Mouse (Mus musculus) left cerebral cortex, adult 9 months (tissue): ENCODE results near the gene Chst11.
A peak's percentile ranks its signal among the peaks of the same experiment; 100 is the strongest.

Experiments used
- DNase-seq, 2 experiments: peaks; one replicate each; pipeline ENCODE4 v3.0.0; 2022; ENCODE audit warnings: low spot score in 2 of 2

The Chst11 gene

GRCm38 (mm10) chr10:83169554-83169953, 184.3 kb downstream of the Chst11 start:
- no peak for DNase-seq

- DNase-seq: no peak
Observed at GRCm38 (mm10) chr10:83178151-83178550, 192.9 kb downstream of the Chst11 start.

GRCm38 (mm10) chr10:83178661-83179060, 193.4 kb downstream of the Chst11 start:
- no peak for DNase-seq

- peak in 1 of 2 experiments; percentile 26 for DNase-seq
Observed at GRCm38 (mm10) chr10:83181831-83182572, 196.7 kb downstream of the Chst11 start.

GRCm38 (mm10) chr10:83182573-83182960, 197.3 kb downstream of the Chst11 start:
- peak in 1 of 2 experiments; percentile 84 for DNase-seq

GRCm38 (mm10) chr10:83183634-83184479, 198.6 kb downstream of the Chst11 start:
- DNase-seq: no peak

- DNase-seq: no peak
Observed at GRCm38 (mm10) chr10:83184480-83185069, 199.3 kb downstream of the Chst11 start.

GRCm38 (mm10) chr10:83185121-83185520, 199.8 kb downstream of the Chst11 start:
- no peak for DNase-seq

- DNase-seq: no peak
Observed at GRCm38 (mm10) chr10:83186167-83186566, 200.9 kb downstream of the Chst11 start.

GRCm38 (mm10) chr10:83186984-83187383, 201.7 kb downstream of the Chst11 start:
- no peak for DNase-seq

GRCm38 (mm10) chr10:83189071-83189470, 203.8 kb downstream of the Chst11 start:
- DNase-seq: no peak

GRCm38 (mm10) chr10:83191476-83191875, 206.2 kb downstream of the Chst11 start:
- no peak for DNase-seq

GRCm38 (mm10) chr10:83191982-83192381, 206.7 kb downstream of the Chst11 start:
- DNase-seq: no peak

- DNase-seq: peak in 1 of 2 experiments; percentile 88
Observed at GRCm38 (mm10) chr10:83197690-83198336, 212.5 kb downstream of the Chst11 start.

GRCm38 (mm10) chr10:83198692-83199091, 213.4 kb downstream of the Chst11 start:
- DNase-seq: no peak

- no peak for DNase-seq
Observed at GRCm38 (mm10) chr10:83199290-83199689, 214.0 kb downstream of the Chst11 start.

- no peak for DNase-seq
Observed at GRCm38 (mm10) chr10:83201525-83201924, 216.2 kb downstream of the Chst11 start.

- DNase-seq: no peak
Observed at GRCm38 (mm10) chr10:83202906-83203702, 217.8 kb downstream of the Chst11 start.

- no peak for DNase-seq
Observed at GRCm38 (mm10) chr10:83208436-83208835, 223.1 kb downstream of the Chst11 start.

GRCm38 (mm10) chr10:83209388-83209787, 224.1 kb downstream of the Chst11 start:
- DNase-seq: no peak

GRCm38 (mm10) chr10:83210122-83210521, 224.8 kb downstream of the Chst11 start:
- no peak for DNase-seq
